Mouse (Mus musculus): Measurements from ENCODE around the gene Strbp. TPM values are rescaled to one million over a fixed set of nuclear protein-coding genes. Genes with fewer than 3 reads are reported as not detected.
A peak's percentile ranks its signal among the peaks of the same experiment; 100 is the strongest.

Gene Strbp
- polyA plus RNA-seq, 1 experiment from 2014 or later = 102 TPM

DNA sequence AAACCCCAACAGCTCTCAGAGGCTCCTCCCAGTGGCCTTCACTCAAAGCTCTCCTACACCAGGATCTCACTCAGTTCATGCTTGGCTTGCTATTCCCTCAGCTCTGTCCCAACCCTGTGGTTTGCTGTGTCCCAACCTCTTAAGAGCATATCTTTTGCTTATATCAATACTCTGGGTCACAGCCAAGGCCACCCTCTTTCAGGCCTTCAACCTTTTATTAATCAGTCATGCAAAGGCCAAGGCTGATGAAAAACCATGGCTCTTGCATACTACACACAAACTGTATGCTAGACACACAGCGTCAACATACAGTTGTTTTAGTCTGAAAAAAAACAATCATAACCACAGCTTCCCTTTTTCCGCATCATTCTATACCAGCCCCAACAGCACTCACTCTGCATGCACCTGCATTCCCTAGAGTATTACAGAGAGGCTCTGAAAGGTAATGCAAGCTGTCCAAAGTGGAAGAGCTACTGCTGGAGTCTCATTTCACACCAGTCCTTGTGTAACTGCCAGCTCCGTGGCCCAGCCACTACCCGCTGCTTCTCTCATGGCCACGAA is 27.7 kb upstream of the Strbp start:
- Histone ChIP-seq H3K9ac (no peak overlapping the region), H3K27ac (replicated peaks) (no peak overlapping the region), H3K27me3 (no peaks in the 10 kb centered on the region), H3K4me2 (no peak overlapping the region), H3K36me3 (no peaks in the 10 kb centered on the region), H3K4me1 (replicated peaks) (peaks cover 12% of the 10 kb centered on the region), H3K9me3 (no peaks in the 10 kb centered on the region), H3K4me3 (no peak overlapping the region)
- no peak for ATAC-seq (ENCODE audit: low FRiP score, low read depth)
- WGBS = 92% methylated on average over 5 of the region's 5 CpGs

DNA sequence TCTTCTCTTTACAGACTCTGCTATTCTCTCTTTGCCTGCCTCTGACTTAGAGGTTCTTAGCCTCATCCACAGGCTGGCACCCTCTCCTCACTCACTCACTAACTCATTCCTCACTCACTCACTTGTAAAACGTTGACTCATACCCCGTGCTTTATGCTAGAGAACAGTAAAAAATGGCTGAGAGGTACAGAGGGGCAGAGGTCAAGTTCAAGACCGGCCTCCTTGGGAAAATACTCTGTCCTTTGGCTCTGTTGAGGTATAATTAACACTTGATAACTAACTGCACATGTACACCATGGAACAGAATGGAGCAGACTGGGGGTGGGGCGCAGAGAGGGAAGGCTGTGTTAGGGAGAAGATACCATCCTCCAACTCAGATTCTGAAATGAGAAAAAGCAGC is 20.6 kb upstream of the Strbp start:
- H3K27ac ChIP-seq (replicated peaks) = no peak overlapping the region

GRCm38 (mm10) chr2:37723501-37724090 is 19.9 kb upstream of the Strbp start:
- Histone ChIP-seq H3K9ac (no peak overlapping the region), H3K9me3 (no peaks in the 10 kb centered on the region), H3K4me3 (no peak overlapping the region), H3K4me1 (replicated peaks) (no peaks in the 10 kb centered on the region), H3K36me3 (no peaks in the 10 kb centered on the region), H3K27ac (replicated peaks) (no peak overlapping the region), H3K4me2 (no peak overlapping the region), H3K27me3 (no peaks in the 10 kb centered on the region)
- ATAC-seq (ENCODE audit: low FRiP score, low read depth) = no peak
- WGBS = 55% methylated on average over 11 of the region's 11 CpGs

More for the DNA sequence above, 20.6 kb upstream of the Strbp start:
- WGBS = 79% methylated on average over 4 of the region's 4 CpGs
- Histone ChIP-seq H3K4me2 (no peak overlapping the region), H3K27me3 (no peaks in the 10 kb centered on the region), H3K9ac (no peak overlapping the region), H3K9me3 (no peaks in the 10 kb centered on the region), H3K4me1 (replicated peaks) (no peaks in the 10 kb centered on the region), H3K4me3 (no peak overlapping the region), H3K36me3 (no peaks in the 10 kb centered on the region)
- ATAC-seq (ENCODE audit: low FRiP score, low read depth) = no peak

- WGBS = 80% methylated on average over 14 of the region's 14 CpGs
Observed at GRCm38 (mm10) chr2:37722674-37723465, 19.2 kb upstream of the Strbp start.

GRCm38 (mm10) chr2:37716266-37716665 is 12.6 kb upstream of the Strbp start:
- H3K4me1 ChIP-seq (replicated peaks) = no peaks in the 10 kb centered on the region
- H3K9ac ChIP-seq = no peak overlapping the region
- no peaks in the 10 kb centered on the region for H3K27me3 ChIP-seq
- H3K4me2 ChIP-seq = no peak overlapping the region
- ATAC-seq (ENCODE audit: low FRiP score, low read depth) = no peak
- WGBS = 81% methylated on average over 6 of the region's 6 CpGs
- H3K4me3 ChIP-seq = no peak overlapping the region
- H3K36me3 ChIP-seq = no peaks in the 10 kb centered on the region
- H3K27ac ChIP-seq (replicated peaks) = no peak overlapping the region
- H3K9me3 ChIP-seq = no peaks in the 10 kb centered on the region

More at GRCm38 (mm10) chr2:37722674-37723465, 19.2 kb upstream of the Strbp start:
- H3K9ac ChIP-seq = no peak overlapping the region
- no peak overlapping the region for H3K4me2 ChIP-seq
- no peak overlapping the region for H3K4me3 ChIP-seq
- ATAC-seq (ENCODE audit: low FRiP score, low read depth) = no peak
- H3K4me1 ChIP-seq (replicated peaks) = no peaks in the 10 kb centered on the region
- no peaks in the 10 kb centered on the region for H3K36me3 ChIP-seq
- H3K27ac ChIP-seq (replicated peaks) = no peak overlapping the region
- no peaks in the 10 kb centered on the region for H3K9me3 ChIP-seq
- H3K27me3 ChIP-seq = no peaks in the 10 kb centered on the region

- no peaks in the 10 kb centered on the region for H3K4me1 ChIP-seq (replicated peaks)
- WGBS = 76% methylated on average over 3 of the region's 3 CpGs
- H3K27ac ChIP-seq (replicated peaks) = no peak overlapping the region
- no peak overlapping the region for H3K4me2 ChIP-seq
- no peaks in the 10 kb centered on the region for H3K9me3 ChIP-seq
- H3K36me3 ChIP-seq = no peaks in the 10 kb centered on the region
- no peaks in the 10 kb centered on the region for H3K27me3 ChIP-seq
- no peak overlapping the region for H3K9ac ChIP-seq
- ATAC-seq (ENCODE audit: low FRiP score, low read depth) = no peak
- no peak overlapping the region for H3K4me3 ChIP-seq
Observed at GRCm38 (mm10) chr2:37715364-37715763, 11.7 kb upstream of the Strbp start.

DNA sequence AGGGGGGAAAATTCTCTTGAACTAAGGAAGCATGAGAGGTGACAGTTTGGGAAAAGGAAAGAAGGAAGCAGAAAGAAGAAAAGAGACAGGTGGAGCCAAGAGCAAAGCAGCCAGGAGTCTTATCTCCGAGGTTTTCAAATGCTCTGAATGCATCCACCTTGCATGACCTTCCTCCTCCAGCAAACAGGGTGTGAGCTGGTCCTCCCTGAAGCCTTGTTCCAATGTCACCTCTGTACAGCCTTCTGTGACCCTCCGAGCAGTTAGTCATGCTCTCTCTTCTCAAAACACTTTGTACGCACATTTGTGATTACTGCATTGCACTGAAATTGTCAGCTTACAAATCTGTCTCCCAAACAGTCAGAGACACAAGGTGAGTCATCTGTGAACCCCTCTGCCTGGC is 9.4 kb upstream of the Strbp start:
- Histone ChIP-seq H3K4me1 (replicated peaks) (no peaks in the 10 kb centered on the region), H3K27ac (replicated peaks) (no peak overlapping the region), H3K36me3 (no peaks in the 10 kb centered on the region), H3K9ac (no peak overlapping the region), H3K4me3 (no peak overlapping the region), H3K27me3 (no peaks in the 10 kb centered on the region), H3K9me3 (no peaks in the 10 kb centered on the region), H3K4me2 (no peak overlapping the region)
- 91% methylated on average over 3 of the region's 3 CpGs for WGBS
- ATAC-seq (ENCODE audit: low FRiP score, low read depth) = no peak

DNA sequence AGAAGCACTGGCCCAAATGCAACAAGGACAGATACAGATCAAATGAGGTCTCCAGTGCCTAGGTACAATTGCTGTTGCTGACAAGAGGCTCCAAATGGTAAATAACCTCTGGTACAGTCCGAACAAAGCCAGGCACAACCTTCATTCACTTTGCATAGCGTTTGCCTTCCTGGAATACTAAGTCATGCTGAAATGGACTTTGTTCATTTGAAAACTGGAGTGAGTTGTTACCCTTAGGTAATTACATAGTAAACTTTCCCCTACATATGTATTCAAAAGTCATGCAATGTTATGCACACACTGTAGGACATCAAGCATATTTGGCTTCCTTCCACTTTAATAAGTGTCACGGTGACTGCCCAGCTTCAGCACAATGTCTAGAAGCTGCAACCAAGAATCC is 5.2 kb upstream of the Strbp start:
- Histone ChIP-seq H3K27ac (replicated peaks) (no peak overlapping the region), H3K36me3 (no peaks in the 10 kb centered on the region), H3K9me3 (no peaks in the 10 kb centered on the region), H3K4me2 (no peak overlapping the region), H3K4me3 (no peak overlapping the region), H3K9ac (no peak overlapping the region), H3K4me1 (replicated peaks) (peaks cover 5% of the 10 kb centered on the region), H3K27me3 (no peaks in the 10 kb centered on the region)
- 86% methylated on average over 3 of the region's 3 CpGs for WGBS
- ATAC-seq (ENCODE audit: low FRiP score, low read depth) = no peak

DNA sequence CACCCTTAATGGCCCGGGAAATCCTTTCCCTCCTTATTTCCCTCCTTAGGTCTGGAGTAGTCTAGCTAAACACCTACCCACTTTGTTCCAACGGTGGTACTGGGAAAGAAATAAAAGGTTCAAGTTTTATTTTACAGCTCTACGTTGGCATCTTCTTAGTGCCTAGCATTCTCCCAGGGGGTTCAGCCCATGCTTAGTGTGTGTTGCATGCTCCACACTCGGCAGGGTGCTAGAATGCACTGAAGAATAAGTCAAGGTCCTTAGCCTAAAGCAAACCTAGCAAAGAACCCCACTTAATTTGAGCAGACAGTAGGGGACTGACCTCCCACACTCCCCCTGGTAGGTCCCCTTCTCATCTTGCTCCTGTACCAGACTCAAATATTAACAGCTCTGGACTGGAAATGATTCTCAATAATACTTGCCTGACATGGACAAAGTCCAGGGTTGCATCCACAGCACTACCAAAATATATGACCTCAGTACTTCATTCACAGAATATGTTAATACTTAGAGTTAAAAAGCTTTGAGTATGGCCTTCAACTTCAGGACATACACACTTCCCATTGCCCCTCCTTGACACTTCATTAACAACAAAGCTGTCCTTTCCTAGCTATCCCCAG is 592 bp upstream of the Strbp start:
- Histone ChIP-seq H3K4me1 (replicated peaks) (peaks cover 29% of the 10 kb centered on the region), H3K4me3 (peak overlapping the region; percentile 99), H3K9me3 (no peaks in the 10 kb centered on the region), H3K9ac (peak overlapping the region; percentile 98), H3K4me2 (peak overlapping the region; percentile 59), H3K36me3 (no peaks in the 10 kb centered on the region), H3K27me3 (no peaks in the 10 kb centered on the region), H3K27ac (replicated peaks) (peak overlapping the region; percentile 98)
- peak; percentile 23; the same call in 1 of the 2 replicates for ATAC-seq (ENCODE audit: low FRiP score, low read depth)
- WGBS = 11% methylated on average over 4 of the region's 4 CpGs

DNA sequence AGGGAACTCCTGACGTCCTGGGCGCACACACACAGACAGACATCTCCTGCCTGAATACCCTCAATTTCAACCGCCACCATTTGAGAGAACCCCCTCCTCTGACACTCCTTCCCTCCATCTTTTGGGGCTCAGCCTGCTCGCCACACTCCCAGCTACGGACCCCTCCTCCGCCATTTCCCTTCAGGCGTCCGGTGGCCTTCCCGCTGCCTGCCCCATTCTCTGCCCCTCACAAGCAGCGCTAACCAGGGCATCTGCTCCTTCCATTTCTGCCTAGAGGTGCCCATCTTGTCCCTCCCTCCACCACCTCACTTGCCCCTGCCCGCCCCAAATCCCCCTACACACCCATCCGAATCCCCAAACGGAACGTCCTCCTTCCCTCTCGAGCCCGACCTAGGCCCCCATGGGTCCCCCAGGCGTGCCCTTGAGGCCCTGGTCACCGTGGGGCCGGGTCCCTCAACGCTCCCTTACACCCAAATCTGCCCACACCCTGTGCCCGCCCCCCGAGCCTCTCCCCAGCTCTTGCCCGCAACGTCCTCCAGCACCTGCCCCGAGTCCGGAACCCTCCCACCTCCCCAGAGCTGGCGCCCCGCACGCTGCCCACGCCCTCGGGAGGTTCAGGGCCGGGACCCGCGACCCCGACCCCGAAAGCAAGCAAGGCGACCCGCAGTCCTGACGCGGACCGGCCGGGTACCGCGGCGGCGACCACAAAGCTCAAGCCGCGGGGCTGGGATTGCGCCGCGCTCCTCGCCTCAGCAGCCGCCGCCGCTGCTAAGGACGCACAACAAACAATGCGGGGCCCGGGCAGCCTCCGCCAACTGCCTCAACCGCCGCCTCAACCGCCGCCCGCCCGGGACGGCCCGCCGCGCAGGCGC is 1.1 kb downstream of the Strbp start:
- peak overlapping the region; percentile 99 for H3K4me3 ChIP-seq
- H3K9ac ChIP-seq = peak overlapping the region; percentile 98
- peak overlapping the region; percentile 88 for H3K4me2 ChIP-seq
- no peaks in the 10 kb centered on the region for H3K36me3 ChIP-seq
- H3K9me3 ChIP-seq = no peaks in the 10 kb centered on the region
- H3K4me1 ChIP-seq (replicated peaks) = peaks cover 29% of the 10 kb centered on the region
- H3K27ac ChIP-seq (replicated peaks) = peak overlapping the region; percentile 98
- WGBS = under 1% methylated on average over 55 of the region's 70 CpGs
- H3K27me3 ChIP-seq = no peaks in the 10 kb centered on the region
- ATAC-seq (ENCODE audit: low FRiP score, low read depth) = peak; percentile 57

DNA sequence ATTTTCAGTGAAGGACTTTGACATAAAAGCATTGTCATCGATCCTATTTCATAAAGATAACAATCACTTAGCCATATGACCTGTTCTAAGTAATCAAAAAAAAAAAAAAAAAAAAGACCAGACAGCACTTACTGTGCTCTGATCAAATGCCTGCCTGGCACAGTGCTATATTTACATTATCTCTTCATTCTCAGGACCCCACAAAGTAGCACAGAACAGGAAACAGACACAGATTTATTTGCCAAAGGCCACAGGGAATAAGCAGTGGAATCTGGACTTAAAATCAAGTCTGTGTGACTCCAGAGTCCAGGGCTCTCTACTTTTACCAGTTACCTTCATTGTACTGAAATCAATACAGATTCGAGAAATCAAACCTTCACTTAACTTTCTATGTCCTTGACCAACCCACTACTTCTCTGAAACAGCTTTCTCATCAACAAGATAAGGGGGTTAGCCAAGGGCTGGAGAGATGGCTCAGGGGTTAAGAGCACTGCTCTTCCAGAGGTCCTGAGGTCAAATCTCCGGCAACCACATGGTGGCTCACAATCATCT is 14.5 kb downstream of the Strbp start:
- ATAC-seq (ENCODE audit: low FRiP score, low read depth) = no peak
- WGBS = 81% methylated on average over 3 of the region's 3 CpGs

More for the DNA sequence above, 14.5 kb downstream of the Strbp start:
- H3K27ac ChIP-seq (replicated peaks) = no peak overlapping the region
- H3K27me3 ChIP-seq = no peaks in the 10 kb centered on the region
- H3K36me3 ChIP-seq = no peaks in the 10 kb centered on the region
- no peak overlapping the region for H3K9ac ChIP-seq
- no peaks in the 10 kb centered on the region for H3K4me1 ChIP-seq (replicated peaks)
- H3K9me3 ChIP-seq = no peaks in the 10 kb centered on the region
- H3K4me3 ChIP-seq = no peak overlapping the region
- no peak overlapping the region for H3K4me2 ChIP-seq

Measured in hindbrain, embryonic 15.5 days (tissue).